Mouse (Mus musculus): ENCODE data around the gene Dctpp1. TPM values are rescaled to one million over a fixed set of nuclear protein-coding genes. Genes with fewer than 3 reads are reported as not detected.

Gene Dctpp1
- total RNA-seq, 2 experiments from 2014 or later = 62.4 to 106 TPM

DNA sequence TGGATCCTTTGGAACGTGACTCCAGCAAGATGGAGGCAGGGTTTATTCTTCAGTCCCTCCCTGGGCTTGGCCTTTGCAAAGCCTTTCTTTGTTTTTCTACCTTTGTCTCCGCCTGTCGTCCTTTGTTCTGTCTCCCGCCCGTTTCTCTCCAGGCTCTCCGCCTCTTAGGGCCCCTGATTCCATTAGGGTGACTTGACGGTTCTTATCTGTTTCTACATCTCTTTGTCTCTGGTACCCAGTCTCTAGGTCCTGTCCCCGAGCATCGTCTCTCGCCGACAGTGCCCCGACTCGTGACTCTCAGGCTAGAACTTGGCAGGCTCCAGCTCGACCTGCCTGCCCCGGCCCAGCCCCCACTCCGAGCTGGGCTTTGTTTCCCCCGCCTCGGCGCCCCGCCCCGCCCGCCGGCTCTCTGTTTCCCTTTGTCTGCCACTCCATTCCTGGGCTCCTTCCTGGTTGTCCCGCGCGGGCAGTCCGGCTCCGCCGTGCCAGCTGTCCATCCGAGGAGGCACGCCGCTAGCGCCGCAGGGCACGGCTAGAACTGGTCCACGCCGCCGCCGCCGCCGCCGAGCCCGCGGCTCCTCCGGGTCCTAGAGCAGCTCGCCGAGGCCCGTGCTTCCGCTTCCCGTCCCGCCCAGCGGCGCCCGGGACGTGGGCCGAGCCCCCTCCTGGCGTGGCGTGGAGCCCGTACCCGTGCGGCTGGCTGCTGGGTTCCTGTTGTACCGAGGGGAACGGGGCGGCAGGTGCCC lies 27.7 kb downstream of the Dctpp1 start, which contains the start of the genes Zfp553 and Sept1:
TSS of gene Zfp553 (plus strand) at position 440 of the 746 bp plus-strand sequence.
TSS of gene Sept1 (minus strand) at position 509 of the 746 bp plus-strand sequence.
- peak; percentile 68 for ATAC-seq (replicated peaks; ENCODE audit: poor library complexity)

DNA sequence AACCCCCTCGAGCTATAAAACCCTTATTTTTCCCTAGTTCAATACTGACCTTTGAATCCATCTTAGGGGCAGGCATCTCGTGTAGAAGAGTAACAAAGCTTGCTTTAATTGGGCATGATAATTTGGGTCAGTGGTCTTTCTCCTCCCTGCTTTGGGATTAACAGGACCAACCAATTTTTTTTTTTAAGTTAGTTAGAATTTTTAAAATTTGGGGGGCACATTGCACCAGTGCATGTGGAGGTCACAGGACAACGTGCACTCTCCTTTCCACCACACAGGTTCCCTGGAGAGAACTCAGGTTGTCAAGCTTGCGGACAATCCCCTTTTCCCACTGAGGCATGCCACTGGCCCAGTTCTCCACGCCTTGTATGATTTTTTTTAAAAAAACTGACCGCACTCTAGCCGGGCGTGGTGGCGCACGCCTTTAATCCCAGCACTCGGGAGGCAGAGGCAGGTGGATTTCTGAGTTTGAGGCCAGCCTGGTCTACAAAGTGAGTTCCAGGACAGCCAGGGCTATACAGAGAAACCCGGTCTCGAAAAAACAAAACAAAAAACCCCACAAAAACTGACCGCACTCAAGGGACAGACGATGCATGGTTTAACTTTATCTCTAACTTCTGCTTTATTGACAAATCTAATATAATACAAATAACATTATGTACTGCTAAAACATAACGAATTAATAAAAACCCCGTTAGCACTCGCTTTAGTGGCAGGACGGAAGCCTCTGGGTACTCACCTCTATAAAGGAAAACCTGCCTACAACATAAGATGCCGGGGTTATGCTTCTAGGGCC lies 28.5 kb downstream of the Dctpp1 start:
- no peak for ATAC-seq (replicated peaks; ENCODE audit: poor library complexity)

DNA sequence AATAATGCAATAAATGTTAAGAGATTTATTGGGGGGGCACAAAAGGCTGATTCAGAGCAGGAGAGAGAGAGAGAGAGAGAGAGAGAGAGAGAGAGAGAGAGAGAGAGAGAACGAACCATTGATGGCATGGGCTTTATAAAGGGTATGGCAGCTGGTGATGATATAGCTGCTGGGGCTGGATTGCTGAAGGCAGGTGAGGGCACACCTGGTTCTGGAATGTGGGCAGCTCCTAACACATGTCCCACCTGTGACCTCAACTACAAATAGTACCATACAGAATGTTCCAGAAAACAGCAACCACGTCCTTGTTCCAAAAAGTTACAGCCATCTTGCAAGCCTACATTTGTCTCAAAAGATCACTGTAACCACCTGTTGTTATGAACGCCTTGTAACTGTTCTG lies 29.1 kb downstream of the Dctpp1 start:
- ATAC-seq (replicated peaks; ENCODE audit: poor library complexity) = no peak

DNA sequence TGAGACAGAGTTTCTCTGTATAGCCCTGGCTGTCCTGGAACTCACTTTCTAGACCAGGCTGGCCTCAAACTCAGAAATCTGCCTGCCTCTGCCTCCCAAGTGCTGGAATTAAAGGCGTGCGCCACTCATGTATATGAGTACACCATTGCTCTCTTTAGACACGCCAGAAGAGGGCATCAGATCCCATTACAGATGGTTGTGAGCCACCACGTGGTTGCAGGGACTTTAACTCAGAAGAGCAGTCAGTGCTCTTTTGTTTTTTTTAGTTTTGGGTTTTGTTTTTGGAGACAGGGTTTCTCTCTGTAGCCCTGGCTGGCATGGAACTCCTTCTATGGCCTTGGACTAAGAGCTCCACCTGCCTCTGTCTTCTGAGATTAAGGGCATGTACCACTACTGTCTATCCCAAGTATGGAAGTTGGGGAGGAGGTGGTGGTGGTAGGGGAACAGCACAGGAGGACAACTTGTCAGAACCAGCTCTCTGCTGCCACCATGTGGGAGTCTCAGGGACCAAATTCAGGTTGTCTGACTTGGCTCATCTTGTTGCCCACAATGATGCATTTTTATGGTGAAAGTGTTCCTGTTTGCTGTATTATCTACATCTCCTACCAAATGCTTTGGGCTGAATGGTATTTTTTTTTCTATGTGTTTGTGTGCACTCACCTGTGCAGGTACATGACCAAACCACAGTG lies 31.8 kb downstream of the Dctpp1 start:
- peak; percentile 81 for ATAC-seq (replicated peaks; ENCODE audit: poor library complexity)

DNA sequence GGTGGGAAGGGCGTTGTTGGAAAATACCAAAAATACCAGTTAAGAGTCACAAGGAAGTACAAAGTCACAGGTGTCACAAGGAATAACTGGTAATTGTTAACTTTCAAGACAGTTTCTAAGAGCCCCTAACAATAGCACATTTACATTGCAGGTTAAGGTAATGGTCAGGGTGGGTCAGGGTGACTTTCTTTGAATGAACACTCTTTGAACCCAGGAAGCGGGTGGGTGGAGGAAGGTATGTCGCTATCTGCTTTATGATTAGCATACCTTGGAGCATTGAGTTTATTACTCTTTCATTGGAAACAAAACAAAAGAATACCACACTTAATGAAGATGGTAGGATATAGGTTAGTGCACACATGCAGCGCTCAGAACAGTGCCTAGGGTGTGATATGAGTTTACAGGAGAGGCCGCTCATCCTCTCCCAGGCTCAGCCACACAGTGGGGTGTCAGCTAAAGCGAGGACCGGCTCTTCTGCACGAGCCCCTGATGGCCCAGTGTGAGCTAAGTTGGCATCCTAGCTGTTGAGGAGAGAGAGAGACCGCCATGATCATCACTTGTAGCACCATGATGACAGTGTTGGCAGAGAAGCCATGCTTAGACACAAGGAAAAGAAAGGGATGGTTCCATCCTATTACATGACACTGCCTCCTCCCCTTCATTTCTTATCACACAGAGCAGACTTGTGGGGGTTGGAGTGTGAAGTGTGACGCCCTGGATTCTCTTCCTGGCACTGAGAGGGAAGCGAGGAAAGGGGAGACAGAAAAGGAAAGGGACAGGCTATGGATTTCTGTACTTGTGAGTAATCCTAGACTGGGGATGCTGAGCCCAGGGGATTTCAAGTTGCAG lies 35.1 kb downstream of the Dctpp1 start:
- ATAC-seq (replicated peaks; ENCODE audit: poor library complexity) = peak; percentile 72

DNA sequence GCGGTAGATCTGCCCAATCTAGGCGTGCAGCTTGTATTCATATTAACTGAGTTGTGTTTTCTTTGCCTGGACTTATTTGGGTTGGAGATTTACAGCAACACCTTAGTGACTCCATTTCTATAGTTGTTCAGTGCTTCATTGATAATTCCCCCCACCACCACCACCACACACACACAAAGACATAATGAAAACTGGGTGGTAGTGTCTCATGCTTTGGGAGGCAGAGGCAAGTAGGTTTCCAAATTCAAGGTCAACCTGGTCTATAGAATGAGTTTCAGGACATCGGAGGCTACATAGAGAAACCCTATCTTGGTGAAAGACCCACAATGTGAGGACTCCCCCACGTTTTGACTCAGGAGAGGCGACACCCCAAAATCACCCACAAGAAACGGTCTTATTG lies 35.9 kb downstream of the Dctpp1 start:
- no peak for ATAC-seq (replicated peaks; ENCODE audit: poor library complexity)

DNA sequence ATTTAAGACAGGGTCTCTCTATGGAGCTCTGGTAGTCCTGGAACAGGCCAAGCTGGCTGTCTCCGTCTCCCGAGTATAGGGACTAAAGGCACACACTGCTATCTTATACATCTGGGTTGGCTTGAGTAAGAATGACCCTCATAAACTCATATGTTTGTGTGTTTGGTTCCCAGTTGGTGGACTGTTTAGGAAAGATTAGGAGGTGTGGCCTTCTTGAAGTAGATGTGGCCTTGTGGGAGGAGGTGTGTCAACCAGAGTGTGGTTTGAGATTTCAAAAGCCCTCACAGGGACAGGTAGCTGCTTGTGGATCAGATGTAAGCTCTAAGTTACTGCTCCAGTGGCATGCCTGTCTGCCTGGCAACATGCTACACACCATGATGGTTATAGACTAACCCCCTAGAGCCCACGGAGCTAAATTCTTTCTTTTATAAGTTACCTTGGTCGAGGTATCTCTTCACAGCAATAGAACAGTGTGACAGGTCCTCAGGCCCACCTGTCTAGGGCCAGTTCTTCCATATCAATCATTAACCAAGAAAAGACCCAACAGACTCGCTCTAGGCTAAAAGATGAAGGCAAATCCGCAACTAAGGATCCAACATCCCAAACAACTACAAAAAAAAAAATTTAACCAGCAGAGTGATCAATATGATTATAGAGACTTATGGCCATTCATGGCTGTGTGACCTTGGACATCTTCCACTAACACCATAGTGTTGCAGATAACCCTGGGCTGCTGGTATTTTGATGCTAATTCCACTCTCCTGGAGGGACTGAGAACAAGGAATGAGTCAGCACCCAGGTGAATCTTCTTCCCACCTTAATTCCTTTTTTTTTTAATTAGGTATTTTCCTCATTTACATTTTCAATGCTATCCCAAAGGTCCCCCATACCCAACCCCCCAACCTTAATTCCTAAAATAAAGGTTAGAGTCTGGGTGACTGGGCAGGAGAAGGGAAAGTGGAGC lies 36.7 kb downstream of the Dctpp1 start:
- ATAC-seq (replicated peaks; ENCODE audit: poor library complexity) = no peak

DNA sequence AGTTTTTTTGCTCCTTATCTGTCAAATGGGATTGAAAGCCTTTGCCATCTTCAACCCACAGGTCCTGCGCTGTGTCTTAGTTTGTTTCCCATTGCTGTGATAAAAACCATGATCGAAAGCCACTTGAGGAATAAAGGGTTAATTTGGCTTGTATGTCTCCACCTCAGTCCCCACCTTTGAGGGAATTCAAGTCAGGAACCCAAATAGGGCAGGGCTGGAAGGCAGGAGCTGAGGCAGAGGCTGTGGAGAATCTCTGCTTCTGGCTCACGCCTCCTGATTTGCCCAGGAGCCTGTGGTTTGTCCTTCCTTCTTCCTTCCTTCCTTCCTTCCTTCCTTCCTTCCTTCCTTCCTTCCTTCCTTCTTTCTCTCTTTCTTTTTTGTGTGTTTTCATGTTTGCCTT lies 37.4 kb downstream of the Dctpp1 start:
- no peak for ATAC-seq (replicated peaks; ENCODE audit: poor library complexity)

DNA sequence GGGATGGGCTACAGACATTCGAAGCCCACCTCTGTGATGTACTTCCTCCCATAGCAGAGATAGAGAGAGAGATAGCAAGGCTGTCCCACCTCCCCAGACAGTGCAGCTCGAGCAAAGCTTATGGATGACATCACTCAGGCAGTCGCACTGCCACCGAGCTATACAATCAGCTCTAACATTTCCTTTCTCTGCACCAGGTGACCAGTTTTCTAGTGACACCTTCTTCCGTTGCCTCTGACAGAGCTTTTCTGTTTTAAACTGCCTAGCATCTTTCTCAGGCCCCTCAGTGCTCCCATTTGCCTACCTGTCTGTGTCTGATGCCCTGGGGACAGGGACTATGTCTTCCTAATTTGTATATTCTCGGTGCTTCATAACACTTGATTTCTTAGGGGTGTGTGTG lies 40.1 kb downstream of the Dctpp1 start:
- no peak for ATAC-seq (replicated peaks; ENCODE audit: poor library complexity)

DNA sequence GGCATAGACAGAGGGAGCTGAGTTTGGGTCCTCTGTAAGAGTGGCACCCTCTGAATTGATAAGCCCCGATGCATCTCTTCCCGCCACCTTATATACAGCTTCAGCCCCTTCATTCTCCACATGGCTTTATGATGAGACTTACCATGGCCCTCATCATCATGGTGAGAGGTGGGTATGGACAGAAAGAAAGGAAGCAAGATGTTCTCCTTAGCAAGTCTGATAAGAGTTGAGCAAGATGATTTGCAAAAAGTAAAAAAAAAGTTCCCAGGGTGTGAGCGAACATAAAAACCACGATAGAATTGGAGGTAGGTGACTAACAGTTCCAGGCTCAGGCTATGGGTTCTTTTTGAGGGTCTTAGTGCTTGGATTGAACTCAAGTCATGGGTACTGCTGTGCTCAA lies 41.8 kb downstream of the Dctpp1 start:
- peak; percentile 47 for ATAC-seq (replicated peaks; ENCODE audit: poor library complexity)

DNA sequence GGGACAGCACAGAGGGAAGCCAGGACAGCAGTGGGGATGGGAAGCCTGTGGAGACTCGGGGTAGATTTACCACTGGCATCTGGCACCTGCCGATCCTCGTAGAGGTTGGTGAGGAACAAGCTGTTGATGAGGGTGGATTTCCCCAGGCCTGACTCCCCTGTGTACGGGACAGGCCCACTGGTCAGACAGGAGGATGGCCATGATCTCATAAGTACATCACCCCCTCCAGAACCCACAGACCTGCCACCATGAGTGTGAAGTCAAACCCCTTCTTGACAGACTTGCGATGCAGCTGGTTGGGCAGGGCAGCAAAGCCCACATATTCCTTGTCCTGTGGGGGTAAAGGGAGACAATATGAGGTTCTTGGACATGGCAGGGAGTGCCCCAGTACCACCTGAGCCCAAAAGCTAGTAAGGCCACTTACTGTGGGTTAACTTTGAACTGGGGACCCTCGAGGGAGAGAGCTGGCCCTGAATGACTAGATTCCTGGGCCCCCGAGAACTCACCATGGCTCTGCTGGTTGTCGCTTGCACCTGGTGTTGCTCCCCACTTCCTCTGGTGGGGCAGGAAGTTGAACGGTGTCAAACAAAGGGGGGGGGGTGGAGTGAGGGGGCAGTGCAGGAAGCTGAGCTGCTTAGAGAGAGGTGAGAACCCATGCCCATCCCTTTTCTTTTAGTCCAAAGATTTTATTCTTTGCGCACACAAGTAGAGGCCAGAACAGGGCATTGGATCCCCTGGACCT lies 42.4 kb downstream of the Dctpp1 start:
- peak; percentile 25 for ATAC-seq (replicated peaks; ENCODE audit: poor library complexity)

DNA sequence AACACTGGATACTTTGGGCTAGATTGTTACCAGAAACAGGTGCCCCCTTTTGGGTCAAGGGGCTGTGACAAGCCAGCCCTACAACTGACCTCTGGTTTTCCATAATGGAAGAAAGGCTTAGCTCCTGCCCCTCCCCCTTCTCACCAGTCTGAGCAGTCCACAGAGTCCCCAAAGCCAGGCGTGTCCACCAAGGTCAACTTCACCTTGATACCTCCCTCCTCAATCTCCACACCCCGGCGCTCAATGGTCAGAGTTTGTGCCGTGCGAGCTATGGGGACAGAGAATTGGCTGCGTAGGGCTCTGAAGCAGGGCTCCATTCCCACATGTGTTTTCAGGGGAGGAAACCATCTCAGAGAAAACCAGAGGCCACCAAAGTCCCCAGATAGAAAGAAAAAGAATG lies 43.0 kb downstream of the Dctpp1 start:
- no peak for ATAC-seq (replicated peaks; ENCODE audit: poor library complexity)

DNA sequence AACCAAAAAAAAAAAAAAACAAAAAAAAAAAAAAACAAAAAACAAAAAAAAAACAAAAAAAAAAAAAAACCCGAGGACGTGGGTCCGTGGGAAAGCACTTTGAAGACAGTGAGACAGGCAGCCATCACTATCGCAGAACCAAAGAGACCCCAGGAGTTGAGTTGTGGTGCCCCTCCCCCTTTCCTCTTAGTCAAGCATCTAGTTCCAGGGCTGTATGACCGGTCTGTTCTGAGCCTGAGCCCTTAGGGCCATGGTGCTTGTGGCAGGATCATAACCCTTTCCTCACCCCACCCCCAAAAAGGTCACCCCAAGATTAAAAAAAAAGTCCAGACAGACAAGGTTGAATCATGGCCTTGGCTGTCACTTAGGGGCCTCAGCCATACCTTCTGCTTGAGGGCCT lies 44.2 kb downstream of the Dctpp1 start:
- no peak for ATAC-seq (replicated peaks; ENCODE audit: poor library complexity)

DNA sequence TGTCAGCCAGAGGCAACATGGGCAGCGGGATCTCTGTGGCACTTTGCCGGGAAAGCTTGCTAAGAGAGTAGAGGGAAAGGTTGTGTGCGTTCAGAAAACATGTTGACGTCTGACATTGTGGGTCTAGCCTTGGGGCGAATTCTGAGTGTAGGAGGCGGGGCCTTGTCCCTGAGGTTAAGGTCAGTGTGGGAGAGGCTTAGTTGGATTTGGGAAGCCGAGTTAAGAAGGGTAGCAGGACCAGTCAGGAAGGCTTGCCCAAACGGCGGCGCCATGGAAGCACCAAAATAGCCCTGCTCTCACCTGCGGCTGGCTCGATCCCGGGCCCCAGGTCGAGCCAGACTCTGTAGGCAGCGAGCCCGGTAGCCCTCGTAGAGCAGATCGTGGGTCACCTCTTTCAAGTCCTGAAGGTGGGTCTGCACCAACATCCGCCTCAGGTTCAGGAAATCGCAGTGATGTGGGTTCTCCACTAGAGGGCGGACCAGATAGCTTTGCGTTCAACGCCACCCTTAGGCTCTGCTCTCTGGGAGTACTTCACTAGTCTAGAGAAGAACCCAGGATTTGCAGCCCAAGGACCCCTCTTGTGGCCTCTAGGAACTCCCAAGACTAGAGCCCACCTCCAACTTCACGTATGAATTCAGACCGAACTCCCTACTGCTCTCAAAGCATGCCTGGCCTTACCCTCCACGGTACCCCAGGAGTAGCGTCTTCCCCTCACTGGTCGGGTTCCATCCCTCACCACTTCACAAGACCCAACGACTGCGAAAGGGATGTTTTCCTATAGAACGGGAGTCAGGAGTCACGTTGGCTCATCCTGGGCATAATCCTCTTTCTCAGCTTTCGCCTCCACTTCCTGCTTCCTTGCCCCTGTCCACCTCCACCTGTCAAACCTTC lies 45.3 kb downstream of the Dctpp1 start:
- ATAC-seq (replicated peaks; ENCODE audit: poor library complexity) = peak; percentile 70

DNA sequence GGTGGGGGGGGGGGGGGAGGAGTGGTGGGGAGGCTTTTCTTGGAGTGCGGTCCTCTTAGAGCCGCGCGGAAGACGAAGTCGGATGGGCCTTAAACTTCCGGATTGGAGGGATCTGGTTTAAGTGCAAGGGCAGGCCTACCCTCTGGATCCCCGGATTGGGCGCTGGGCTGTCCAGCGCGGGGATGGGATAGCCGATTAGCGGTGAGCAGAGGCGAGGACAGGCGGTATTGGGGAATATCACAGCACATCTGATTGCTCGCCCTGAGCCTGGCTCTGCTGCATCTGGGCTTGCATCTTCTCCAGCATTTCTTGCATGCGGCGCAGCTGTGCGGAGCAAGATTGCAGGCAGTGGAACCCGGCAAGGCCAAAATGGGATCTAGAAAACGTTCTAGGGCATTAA lies 46.0 kb downstream of the Dctpp1 start:
- no peak for ATAC-seq (replicated peaks; ENCODE audit: poor library complexity)

DNA sequence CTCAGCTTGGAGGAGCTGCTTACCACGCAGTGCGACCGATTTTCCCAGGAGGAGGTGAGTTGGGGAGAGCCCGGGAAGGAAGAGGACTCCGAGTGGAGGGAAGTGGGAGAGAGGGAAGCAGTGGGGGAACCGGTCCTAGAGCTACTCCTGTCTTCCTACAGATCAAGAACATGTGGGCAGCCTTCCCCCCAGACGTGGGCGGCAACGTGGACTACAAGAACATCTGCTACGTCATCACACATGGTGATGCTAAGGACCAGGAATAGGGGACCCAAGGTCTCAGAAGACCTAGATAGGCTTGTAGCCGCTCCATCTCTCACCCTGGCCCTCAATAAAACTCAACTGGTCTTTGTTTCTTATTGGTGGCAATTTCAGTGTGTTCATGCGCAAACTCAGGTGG lies 46.6 kb downstream of the Dctpp1 start:
- no peak for ATAC-seq (replicated peaks; ENCODE audit: poor library complexity)

DNA sequence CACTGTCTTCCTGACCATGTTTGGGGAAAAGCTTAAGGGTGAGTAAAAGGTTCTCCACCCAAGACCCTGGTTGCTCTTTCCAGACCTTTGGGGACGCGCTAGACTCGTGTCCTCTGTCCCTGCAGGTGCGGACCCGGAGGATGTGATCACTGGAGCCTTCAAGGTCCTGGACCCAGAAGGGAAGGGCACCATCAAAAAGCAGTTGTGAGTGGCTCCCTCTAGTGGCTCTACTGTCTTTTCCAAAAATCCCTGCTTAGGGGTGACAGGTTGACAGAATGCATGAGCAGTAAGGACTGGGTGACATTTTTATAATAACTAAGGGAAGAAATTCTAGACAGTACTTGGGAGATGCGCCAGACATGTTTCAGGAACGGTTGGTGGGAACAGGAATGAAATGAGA lies 47.0 kb downstream of the Dctpp1 start:
- no peak for ATAC-seq (replicated peaks; ENCODE audit: poor library complexity)

Data from megakaryocyte progenitor cell, adult 5-6 weeks (primary cell).